Mouse (Mus musculus): ENCODE measurements around the gene Cog5. TPM values are rescaled to one million over a fixed set of nuclear protein-coding genes. Genes with fewer than 3 reads are reported as not detected.
A peak's percentile ranks its signal among the peaks of the same experiment; 100 is the strongest.

Gene Cog5
- total RNA-seq, 2 experiments from 2014 or later, result 37.4 to 43.5 TPM

DNA sequence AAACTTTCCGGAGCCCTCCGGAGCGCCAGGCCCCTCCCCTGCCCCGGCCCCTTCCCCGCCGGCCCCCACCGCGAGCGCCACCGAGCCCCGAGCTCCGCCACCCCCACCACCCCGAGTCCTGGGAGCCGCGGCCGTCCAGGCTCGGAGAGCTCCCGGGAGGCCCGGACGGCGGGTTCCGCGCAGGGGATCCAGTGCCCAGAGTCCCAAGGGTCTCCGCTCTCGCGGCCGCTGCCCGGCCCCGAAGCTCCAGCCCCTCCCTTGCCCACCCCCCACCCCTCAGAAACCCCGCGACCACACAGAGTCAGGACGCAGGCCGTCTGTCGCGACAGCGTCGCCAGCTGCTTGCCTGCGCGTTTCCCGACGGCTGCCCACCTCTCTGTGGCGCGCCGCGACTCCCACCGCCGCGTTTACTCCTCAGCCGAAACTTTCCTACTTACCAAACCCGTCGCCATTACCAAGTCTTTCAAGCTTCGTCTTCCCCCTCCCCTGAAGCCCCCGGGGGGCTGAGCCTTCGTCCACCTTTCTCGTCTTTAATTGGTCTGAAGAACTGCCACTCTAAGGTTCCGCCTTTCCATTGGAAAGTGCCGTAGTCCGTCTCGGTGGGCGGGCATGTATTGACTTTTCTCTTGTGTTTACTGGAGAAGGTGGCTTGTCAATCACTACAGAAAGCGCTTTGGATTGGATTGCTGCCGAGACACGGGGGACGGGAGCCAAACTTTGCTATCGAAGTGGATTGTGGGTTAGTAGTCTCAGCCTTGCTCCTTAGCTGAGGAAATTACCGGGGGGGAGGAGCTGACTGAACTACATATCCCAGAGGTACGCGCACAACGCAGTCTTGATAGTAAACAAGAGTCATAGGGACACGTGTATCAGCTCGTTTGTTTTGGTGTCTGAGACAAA lies 295.3 kb downstream of the Cog5 start, which contains the start of gene Hbp1:
Hbp1 (minus strand) TSS at position 777 of the 900 bp plus-strand sequence.
- DNase-seq (ENCODE audit: low spot score in 2 of 2), result peak; percentile 99 to 100
- intact Hi-C loops (cut with DNase I), result loop anchor here (5.0 kb wide), 1 partner anchor 427 kb away; the partner anchor contains the start of gene Ccdc71l

DNA sequence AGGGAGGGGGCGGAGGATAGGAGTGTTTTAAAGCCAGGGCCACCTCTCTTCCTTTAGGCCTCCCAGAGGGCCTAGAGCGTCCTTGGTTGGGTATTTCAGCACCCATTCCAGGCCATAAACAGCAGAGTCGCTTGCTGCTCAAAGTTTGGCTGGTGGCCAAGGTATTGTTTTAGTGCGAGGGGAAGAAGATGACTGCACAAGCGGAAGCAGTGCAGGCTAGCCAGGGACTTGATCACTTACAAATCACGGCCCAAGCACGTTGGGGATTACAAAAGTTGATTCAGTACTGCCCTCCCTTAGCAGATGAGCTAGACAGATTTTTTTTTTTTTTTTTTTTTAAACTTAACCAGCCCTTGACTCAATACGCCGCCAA lies 296.0 kb downstream of the Cog5 start:
- DNase-seq (ENCODE audit: low spot score in 2 of 2), result no peak
- intact Hi-C loops (cut with DNase I), result loop anchor here (5.0 kb wide), 1 partner anchor 427 kb away; the partner anchor contains the start of gene Ccdc71l

DNA sequence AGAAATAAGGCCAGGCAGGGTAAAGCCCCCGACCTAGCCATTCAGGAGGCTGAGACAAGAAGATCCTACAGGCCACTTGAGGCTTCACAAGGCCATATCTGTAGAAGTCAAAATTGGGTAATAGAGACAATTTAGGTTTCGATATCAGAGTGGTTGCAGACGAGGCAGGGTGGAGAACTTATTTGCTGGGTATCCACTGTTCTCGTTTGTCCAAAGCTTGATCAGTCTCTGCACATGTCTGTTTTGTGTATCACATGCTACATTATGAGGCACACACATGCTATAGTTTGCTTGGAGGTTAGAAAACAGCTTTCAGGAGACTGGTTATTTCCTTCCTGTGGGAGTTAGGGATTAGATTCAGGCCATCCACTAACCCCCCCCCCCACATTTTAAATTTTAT lies 301.2 kb downstream of the Cog5 start:
- DNase-seq (ENCODE audit: low spot score in 2 of 2), result no peak
- intact Hi-C loops (cut with DNase I), result no loop called here

DNA sequence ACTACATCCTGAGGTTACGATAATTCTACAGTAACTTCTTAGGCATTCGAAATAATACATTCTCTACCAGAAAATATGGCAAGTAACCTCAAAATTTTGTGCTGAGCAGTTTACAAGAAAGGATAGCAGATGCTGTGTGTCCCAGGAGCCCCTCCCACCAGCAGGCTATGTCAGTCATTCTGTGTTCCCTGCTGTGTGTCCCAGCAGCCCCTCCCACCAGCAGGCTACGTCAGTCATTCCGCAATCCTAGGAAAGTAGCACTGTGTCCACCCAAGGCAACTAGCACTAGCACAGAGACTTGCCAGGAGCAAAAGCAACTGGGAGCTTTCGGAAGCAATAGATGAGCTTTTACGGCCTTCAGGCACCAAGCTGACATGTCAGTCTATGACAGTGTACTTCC lies 309.4 kb downstream of the Cog5 start:
- intact Hi-C loops (cut with DNase I), result no loop called here
- no peak for DNase-seq (ENCODE audit: low spot score in 2 of 2)

DNA sequence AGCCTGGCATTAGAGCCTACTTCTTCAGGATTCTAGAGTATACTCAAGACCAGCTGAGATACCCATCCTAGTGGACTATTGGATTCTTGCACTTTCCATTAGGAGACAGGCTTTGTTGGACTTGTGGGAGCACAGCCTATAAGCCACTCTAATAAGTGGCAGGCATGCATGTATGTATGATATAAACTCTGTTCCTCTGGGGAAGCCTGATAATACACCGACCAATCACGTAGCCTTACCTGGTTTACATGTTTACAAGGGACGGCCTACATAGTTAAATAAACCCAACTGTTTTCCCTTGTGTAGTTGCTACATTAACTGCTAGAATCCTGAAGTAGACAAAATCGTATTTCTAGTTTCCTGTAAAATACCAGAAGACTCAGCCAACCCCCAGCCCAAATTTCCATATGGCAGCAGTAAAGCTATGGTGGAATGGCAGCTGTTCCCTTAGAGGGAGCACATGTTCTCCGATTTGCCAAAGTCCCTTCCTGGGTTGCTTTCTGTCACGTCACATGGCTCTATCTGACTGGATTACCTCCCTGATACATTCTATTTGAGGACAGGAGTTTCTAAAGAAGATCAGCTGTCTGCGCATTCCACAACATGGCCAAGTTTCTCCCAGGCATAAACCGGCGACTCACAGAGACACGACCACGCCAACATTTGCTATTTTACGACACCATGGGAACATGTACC lies 311.0 kb downstream of the Cog5 start:
- intact Hi-C loops (cut with DNase I), result loop anchor here (1.0 to 5.0 kb wide), 2 partner anchors 97 to 281 kb away; partner anchors contain the start of gene Prkar2b
- DNase-seq (ENCODE audit: low spot score in 2 of 2), result peak in 1 of 2 experiments; percentile 76

DNA sequence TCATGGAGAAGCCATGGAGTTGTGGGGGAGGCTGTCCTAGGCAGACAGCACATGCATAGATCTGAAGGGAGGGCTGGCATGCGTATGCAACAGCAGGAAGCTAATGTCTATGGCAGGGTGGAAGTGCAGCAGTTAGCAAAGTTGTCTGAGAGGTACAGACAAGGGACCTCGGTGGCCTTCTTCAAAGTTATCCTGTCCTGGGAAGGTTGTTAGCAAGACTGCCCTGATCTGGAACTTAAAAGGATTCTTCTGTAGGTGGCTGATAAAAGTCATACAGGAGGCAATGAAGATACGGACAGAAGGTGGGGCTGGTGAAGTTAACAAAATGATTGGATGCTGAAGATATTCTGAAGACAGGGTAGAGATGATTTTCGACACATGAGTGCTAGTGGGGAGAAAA lies 311.7 kb downstream of the Cog5 start:
- peak in 1 of 2 experiments; percentile 19 for DNase-seq (ENCODE audit: low spot score in 2 of 2)
- intact Hi-C loops (cut with DNase I), result loop anchor here (1.0 to 5.0 kb wide), 2 partner anchors 96 to 280 kb away; partner anchors contain the start of gene Prkar2b

DNA sequence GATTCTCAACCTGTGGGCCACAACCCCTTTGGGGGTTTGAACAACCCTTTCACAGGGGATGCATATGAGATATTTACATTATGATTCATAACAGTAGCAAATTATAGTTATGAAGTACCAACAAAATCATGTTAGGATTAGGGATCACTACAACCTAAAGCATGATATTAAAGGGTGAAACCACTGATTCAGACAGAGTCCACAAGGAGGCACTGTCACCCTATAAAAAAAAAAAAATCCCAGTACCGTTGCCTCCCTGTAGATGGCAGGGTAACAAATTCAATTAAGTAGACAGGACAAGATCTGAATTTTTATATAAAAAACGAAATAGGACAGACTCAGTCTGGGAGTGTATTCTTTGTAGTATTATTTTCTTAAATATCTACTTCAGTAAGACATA lies 312.9 kb downstream of the Cog5 start:
- intact Hi-C loops (cut with DNase I), result loop anchor here (1.0 to 5.0 kb wide), 2 partner anchors 95 to 177 kb away; partner anchors contain the start of gene Prkar2b
- DNase-seq (ENCODE audit: low spot score in 2 of 2), result peak in 1 of 2 experiments; percentile 74

DNA sequence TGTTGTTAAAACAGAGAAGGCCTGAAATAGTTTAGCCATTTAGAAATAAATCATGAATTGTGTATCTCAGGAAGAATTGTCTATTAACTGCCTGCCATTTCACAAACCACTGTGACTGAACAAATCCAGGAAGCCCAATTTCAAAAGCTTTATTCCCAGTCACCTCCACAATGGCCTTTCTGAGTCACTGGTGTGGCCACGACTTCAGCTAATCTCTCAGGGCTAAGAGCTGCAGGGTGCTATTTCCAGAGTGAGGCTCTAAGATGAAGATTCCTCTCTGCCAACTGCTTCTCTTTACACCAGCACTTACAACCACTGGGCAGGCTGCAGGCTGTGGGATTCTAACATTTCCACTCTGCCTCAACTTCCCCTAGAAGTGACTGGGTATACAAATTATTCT lies 314.4 kb downstream of the Cog5 start:
- intact Hi-C loops (cut with DNase I), result loop anchor here (5.0 kb wide), 1 partner anchor 93 kb away; the partner anchor contains the start of gene Prkar2b
- no peak for DNase-seq (ENCODE audit: low spot score in 2 of 2)

DNA sequence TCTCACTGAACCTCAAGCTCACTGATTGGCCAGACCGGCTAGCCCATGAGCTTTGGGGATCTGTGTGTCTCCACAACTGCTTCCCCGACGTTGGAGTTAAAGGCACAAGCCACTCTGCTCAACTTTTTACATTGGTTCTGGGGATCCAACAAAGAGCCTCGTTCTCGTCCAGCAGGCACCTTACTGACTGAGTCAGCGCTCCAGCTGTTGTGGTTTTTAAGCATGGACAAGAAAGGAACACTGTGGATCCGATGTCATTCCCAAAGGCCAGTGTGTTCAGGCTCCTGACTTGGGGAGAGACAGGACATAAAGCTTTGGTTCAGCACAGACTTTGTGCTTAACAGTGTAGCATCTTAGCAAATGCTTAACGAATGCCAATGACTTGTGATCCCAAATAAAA lies 316.9 kb downstream of the Cog5 start:
- no peak for DNase-seq (ENCODE audit: low spot score in 2 of 2)
- intact Hi-C loops (cut with DNase I), result no loop called here

DNA sequence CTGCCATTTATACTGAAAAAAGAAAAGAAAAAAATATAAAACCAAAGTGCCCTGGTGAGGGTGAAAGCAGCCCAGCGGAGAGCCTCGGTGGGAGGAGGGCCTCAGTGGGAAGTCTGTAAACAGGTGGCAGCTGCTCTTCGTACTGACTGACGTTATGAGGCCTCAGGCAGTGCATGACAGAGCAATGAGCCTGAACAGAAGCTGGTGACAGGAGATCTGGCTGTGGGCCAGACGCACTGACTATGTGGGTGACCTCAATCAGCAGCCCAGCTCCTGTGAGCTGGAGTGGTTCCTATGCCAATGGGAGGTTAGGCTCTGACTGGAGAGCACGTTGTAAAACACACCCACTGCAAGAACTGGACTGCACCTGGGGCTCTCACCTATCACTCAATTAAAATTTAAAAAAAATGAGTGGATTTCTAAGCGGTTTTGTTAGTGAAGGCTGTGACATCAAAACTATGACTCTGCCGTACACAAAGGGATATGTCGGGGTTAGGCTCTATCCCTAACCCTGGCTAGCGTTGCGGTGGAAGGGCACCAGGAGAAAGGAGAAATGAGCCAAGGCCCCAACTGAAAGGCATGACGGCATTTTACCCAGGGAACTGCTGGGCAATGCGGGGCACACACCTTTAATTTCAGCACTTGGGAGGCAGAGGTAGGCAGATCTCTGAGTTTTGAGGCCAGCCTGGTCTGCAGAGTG lies 319.0 kb downstream of the Cog5 start:
- no peak for DNase-seq (ENCODE audit: low spot score in 2 of 2)
- intact Hi-C loops (cut with DNase I), result no loop called here

DNA sequence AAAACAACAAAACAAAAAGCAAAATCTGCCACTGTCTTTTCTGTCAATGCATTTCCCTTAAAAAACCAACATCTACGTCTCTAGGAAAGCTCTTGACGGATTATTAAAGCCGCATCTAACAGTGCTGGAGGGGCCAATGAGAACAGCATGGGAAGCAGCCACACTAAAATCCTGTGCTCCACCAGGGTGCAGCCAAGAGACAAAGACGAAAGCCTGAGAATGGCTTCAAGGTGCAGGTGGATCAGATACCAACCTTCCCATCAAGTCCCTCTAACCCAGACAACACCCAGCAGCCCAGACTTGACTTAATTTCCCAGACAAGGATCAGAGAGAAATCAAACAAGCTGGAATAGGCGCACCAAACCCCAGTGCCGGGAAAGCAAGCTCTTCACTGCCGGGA lies 321.9 kb downstream of the Cog5 start:
- intact Hi-C loops (cut with DNase I), result loop anchor here (5.0 kb wide), 1 partner anchor 81 kb away; no protein-coding TSS in a partner anchor
- DNase-seq (ENCODE audit: low spot score in 2 of 2), result no peak

DNA sequence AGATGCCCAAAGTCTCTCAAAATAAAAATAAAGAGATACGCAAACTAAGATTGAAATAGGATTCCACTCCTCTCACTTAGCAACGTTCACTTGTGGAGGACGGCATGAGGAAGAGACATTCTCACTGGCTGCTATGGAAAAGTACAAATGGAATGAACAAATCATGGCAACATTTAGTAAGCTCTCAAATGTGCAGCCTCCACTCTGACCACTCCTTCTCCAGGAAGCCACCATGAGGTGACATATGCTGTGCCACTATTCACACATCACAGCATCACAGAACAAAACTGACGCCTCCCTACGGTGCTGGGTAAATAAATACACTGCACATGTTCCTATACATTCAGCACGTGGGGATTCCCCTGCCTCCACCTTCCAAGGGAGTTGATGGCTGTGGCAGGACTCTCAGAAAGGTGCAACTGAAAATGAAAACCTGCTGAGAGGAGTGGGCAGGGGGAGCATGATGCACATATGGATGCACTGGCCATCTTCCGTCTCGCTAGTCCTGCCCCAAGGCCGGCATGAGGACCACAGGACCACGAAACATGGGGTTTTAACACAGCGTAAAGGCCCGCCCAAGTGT lies 323.0 kb downstream of the Cog5 start:
- intact Hi-C loops (cut with DNase I), result loop anchor here (5.0 kb wide), 1 partner anchor 80 kb away; no protein-coding TSS in a partner anchor
- DNase-seq (ENCODE audit: low spot score in 2 of 2), result peak in 1 of 2 experiments; percentile 55

DNA sequence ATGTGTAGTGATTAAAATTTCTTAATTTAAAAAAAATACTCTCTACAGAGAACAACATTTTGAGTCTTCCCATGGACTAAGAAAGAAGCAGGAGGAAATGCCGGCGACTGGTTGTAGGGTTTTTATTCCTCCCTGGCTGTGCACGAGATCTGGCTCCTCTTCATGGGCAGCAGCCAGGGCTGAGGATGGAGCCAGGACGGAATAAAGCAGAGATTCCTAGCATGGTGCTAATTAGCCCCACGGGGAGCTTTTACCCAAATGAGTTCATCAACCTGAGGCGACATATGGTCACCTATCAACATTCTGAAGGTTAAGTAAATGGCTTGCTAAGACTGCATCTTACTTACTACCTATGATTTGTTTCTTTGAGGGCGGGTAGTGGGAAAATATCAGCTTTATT lies 328.6 kb downstream of the Cog5 start:
- DNase-seq (ENCODE audit: low spot score in 2 of 2), result no peak
- intact Hi-C loops (cut with DNase I), result no loop called here

DNA sequence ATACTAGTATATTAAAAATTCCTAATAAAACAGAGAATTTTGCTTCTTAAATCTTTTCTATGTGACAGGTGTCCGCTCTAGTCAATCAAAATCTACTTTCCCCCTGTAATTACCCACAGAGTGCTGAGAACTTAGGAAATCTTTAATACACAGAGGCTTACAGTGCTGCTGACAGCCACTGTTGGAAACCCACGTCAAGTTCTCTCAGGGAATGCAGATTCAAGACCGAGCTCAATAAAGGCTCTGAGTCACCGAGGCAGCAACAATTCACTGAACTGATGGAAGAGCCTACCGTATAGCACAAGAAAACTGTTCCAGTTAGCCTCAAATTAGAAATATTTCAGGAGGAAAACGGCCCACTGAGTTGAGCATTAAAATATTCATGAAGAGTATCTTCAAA lies 329.1 kb downstream of the Cog5 start:
- peak in 1 of 2 experiments; percentile 78 for DNase-seq (ENCODE audit: low spot score in 2 of 2)
- intact Hi-C loops (cut with DNase I), result no loop called here

DNA sequence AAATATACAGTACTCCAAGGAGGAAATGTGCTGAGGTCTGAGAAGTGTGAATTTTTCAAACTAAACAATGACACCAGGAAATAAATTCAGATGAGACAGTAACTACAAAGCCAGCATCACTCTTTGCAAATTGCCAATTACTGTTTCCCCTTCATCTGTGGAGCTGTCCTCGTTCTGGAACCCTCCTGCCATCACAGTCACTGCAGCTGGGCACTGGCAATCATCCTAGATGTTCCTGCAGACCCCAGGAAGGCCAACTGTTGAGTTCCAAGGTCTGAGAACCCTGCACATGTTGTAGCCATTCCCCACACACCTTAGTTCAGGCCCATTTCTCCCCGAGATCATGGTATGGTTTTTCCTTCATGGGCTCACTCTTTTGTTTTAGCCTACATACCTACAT lies 329.5 kb downstream of the Cog5 start:
- DNase-seq (ENCODE audit: low spot score in 2 of 2), result no peak
- intact Hi-C loops (cut with DNase I), result no loop called here

DNA sequence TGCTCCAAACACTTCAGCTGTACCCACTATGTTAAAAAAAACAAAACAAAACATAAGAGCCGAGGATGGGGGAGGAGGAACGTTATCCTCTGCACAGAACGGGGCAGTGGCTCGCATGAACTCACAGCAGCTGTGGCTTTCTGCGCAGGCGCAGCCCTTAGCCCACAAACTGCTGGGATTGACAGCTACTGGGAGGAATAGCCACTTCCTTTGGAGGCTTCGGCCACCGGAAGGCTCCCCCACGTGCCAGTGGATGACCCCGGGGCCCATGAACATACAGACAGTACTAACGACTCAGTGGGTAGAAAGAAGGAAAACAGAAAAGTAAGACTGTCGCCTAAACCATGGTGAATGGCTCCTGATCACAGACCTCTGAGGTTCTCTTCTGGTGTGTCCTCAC lies 330.0 kb downstream of the Cog5 start:
- intact Hi-C loops (cut with DNase I), result no loop called here
- DNase-seq (ENCODE audit: low spot score in 2 of 2), result no peak

DNA sequence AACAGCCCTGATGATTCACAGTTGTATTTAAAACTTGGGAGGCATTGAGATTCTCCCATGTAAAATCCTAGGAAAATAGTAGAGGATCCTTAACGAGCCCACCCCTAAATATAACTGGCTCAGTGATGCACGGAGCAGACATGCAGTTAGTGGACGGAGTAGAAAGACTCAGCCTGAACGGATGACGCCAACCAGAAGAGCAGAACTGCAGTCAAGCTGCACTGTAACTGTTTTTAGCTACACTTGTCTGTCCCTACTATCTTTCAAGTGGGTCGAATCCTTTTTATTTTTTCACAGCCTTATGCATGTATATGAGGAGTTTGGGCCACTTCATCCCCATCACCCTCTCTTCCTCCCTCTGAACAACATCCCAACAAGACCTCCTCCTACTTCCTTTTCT lies 331.1 kb downstream of the Cog5 start:
- peak in 1 of 2 experiments; percentile 62 for DNase-seq (ENCODE audit: low spot score in 2 of 2)
- intact Hi-C loops (cut with DNase I), result no loop called here

DNA sequence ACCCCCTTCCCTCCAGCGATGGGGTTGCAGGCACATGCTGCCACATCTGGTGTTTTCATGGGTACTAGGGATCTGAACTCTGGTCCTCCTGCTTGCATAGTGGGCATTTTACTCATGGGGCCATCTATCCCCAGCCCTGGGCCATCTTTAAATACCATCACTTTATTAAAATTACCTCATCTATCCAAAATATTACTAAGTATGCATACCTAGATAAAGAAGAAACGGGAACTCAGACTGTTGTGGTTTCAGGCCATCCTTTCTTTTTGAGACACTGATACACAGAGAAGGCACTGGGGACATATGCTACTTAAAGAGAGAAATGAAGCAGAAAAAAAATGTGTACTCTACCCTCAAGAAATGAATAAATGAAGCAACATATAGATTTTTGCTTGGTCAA lies 331.8 kb downstream of the Cog5 start:
- intact Hi-C loops (cut with DNase I), result no loop called here

More for the DNA sequence above, 331.8 kb downstream of the Cog5 start:
- no peak for DNase-seq (ENCODE audit: low spot score in 2 of 2)
